Mouse (Mus musculus): ENCODE measurements at regions not wholly inside any gene's neighbourhood (a gene's known extent, or its start where the extent isn't known, plus 50 kb on each side); places are given as distances from the start of the nearest gene placed in this dataset.

DNA sequence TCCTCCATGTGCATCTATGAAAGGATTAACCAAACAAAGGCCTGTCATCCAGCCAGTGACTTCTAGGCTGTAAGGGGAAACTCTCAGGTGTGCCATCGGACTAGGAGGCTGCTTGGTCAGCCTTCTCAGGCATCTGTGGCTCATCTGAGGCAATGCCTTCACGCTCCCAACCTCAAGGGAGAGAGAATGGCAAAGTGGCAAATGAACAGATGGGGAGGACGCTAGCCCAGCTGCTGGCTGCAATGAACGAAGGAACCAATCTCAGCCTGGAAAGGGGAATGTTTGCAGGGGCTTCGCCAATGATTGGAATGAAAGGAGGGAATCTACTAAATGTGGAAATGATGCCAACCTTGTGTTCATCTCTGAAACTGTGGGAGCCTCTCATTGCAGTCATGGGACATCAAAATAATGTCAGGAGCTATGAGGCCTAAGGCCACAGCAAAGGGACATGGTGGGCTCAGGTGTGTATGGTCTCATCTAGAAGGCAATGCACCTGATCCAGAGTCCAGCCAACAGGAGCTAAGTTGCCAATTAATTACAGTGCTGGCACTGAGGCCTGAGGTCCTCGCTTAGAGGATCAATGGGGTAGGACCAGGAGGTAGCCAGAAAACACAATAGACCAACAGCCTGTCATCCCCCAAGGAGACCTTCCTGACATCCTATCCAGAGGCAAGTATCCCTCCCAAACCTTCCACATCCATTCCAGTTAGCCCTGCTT lies 108.9 kb upstream of the Ptprt start:
- no peak for ATAC-seq (ENCODE audit: low read depth)
- H3K4me3 ChIP-seq (ENCODE audit: low read depth, low read length), result no peak overlapping the region
- H3K9me3 ChIP-seq (ENCODE audit: control insufficient read depth, low read length), result no peaks in the 10 kb centered on the region
- no peaks in the 10 kb centered on the region for H3K27me3 ChIP-seq (ENCODE audit: control insufficient read depth, insufficient read depth, low read length)
- no peaks in the 10 kb centered on the region for H3K36me3 ChIP-seq (ENCODE audit: control insufficient read depth, insufficient read depth, low read length)
- 74% methylated on average over 6 of the region's 6 CpGs for WGBS
- H3K4me1 ChIP-seq (ENCODE audit: control insufficient read depth, insufficient read depth, low read length), result no peaks in the 10 kb centered on the region
- no peak overlapping the region for H3K27ac ChIP-seq (ENCODE audit: low read depth, low read length)
- H3K4me2 ChIP-seq (ENCODE audit: low read depth, low read length), result no peak overlapping the region
- H3K9ac ChIP-seq (replicated peaks; ENCODE audit: low read depth, low read length), result no peak overlapping the region

DNA sequence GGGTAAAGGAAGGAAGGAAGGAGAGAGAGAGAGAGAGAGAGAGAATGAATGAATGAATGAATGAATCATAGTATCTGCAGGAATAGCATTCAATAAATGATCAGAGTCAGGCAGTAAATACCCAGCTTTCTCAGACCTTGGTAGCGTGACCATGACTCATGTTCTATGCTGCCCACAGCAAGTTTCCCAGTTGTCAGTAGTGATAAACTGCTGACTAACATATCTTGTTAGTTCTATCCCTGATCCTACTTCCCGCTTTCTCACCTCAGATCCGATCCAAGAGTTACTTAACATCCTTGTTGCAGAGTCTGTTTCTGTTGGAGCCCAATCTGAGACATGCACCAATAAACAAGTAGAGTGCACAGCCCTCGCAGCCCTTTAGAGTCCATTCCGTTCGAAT lies 103.1 kb upstream of the Ptprt start:
- H3K4me3 ChIP-seq (ENCODE audit: low read depth, low read length), result no peak overlapping the region
- 90% methylated on average over 6 of the region's 6 CpGs for WGBS
- no peak overlapping the region for H3K27ac ChIP-seq (ENCODE audit: low read depth, low read length)
- no peak overlapping the region for H3K9ac ChIP-seq (replicated peaks; ENCODE audit: low read depth, low read length)
- no peak for ATAC-seq (ENCODE audit: low read depth)
- H3K27me3 ChIP-seq (ENCODE audit: control insufficient read depth, insufficient read depth, low read length), result no peaks in the 10 kb centered on the region
- H3K36me3 ChIP-seq (ENCODE audit: control insufficient read depth, insufficient read depth, low read length), result no peaks in the 10 kb centered on the region
- no peak overlapping the region for H3K4me2 ChIP-seq (ENCODE audit: low read depth, low read length)
- H3K4me1 ChIP-seq (ENCODE audit: control insufficient read depth, insufficient read depth, low read length), result no peaks in the 10 kb centered on the region
- H3K9me3 ChIP-seq (ENCODE audit: control insufficient read depth, low read length), result no peaks in the 10 kb centered on the region

DNA sequence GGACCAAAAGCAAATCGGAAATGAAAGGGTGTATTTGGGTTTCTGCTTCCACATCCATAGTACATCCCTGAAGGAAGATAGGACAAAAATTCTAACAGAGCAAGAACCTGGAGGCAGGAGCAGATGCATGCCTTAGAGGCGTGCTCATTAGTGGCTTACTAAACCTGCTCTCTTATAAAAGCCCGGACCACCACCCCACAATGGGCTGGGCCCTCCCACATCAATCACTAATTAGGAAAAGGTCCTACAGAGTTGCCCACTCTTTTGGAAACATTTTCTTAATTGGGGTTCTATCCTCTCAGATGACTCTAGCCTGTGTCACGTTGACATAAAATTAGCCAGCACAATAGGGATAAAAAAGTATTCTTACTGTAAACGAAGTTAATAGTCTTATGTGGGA lies 79.6 kb upstream of the Ptprt start:
- Histone ChIP-seq H3K4me1 (ENCODE audit: control insufficient read depth, insufficient read depth, low read length) (no peaks in the 10 kb centered on the region), H3K9ac (replicated peaks; ENCODE audit: low read depth, low read length) (no peak overlapping the region), H3K9me3 (ENCODE audit: control insufficient read depth, low read length) (no peaks in the 10 kb centered on the region), H3K4me2 (ENCODE audit: low read depth, low read length) (no peak overlapping the region), H3K36me3 (ENCODE audit: control insufficient read depth, insufficient read depth, low read length) (no peaks in the 10 kb centered on the region), H3K27ac (ENCODE audit: low read depth, low read length) (no peak overlapping the region), H3K27me3 (ENCODE audit: control insufficient read depth, insufficient read depth, low read length) (no peaks in the 10 kb centered on the region), H3K4me3 (ENCODE audit: low read depth, low read length) (no peak overlapping the region)
- no peak for ATAC-seq (ENCODE audit: low read depth)
- WGBS, result 77% methylated on average over 5 of the region's 5 CpGs

DNA sequence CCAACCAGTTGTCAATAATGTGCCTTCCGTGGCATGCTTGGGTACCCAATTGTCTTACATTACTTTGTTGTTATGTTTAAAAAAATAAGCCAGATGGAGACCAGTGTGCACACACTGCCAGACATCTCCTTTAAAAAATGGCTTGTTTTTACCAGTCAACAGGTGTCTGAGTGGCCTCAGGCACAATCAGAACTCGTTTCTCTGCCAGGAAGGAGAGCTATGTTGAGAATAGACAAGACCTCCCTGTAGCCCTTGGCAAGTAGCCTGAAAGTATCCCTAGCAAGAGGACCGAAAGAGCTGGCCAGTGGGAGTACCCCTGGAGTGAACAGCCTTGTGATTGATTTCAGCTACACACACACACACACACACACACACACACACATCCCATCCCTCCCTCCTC lies 74.8 kb upstream of the Ptprt start:
- 60% methylated on average over 3 of the region's 3 CpGs for WGBS
- no peak for ATAC-seq (ENCODE audit: low read depth)
- no peak overlapping the region for H3K4me3 ChIP-seq (ENCODE audit: low read depth, low read length)

DNA sequence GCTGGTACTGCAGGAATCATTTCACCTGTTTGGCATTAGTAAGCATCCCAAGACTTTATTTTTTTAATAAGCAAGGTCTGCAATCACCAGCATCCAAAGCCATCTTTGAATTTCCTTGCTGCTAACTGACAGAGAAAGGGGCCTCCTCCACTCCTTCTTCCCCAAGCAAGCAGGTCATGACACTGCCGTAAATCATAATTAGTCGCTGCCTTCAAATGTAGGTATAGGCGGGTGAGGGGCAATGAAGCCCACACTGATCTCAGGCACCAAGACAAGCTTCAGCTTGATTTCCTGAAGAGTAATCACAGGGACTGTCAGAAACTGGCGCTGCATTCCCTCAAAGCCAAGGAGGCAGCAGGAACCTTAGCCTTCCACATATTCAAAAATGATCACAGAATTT lies 73.3 kb upstream of the Ptprt start:
- ATAC-seq (ENCODE audit: low read depth), result no peak
- no peak overlapping the region for H3K4me3 ChIP-seq (ENCODE audit: low read depth, low read length)
- no peak overlapping the region for H3K27ac ChIP-seq (ENCODE audit: low read depth, low read length)
- no peaks in the 10 kb centered on the region for H3K36me3 ChIP-seq (ENCODE audit: control insufficient read depth, insufficient read depth, low read length)
- 80% methylated on average over 4 of the region's 4 CpGs for WGBS
- H3K9ac ChIP-seq (replicated peaks; ENCODE audit: low read depth, low read length), result no peak overlapping the region
- no peaks in the 10 kb centered on the region for H3K4me1 ChIP-seq (ENCODE audit: control insufficient read depth, insufficient read depth, low read length)
- H3K4me2 ChIP-seq (ENCODE audit: low read depth, low read length), result no peak overlapping the region
- H3K9me3 ChIP-seq (ENCODE audit: control insufficient read depth, low read length), result no peaks in the 10 kb centered on the region
- no peaks in the 10 kb centered on the region for H3K27me3 ChIP-seq (ENCODE audit: control insufficient read depth, insufficient read depth, low read length)

More for the DNA sequence above, 74.8 kb upstream of the Ptprt start:
- H3K36me3 ChIP-seq (ENCODE audit: control insufficient read depth, insufficient read depth, low read length), result no peaks in the 10 kb centered on the region
- no peaks in the 10 kb centered on the region for H3K9me3 ChIP-seq (ENCODE audit: control insufficient read depth, low read length)
- no peak overlapping the region for H3K27ac ChIP-seq (ENCODE audit: low read depth, low read length)
- no peak overlapping the region for H3K4me2 ChIP-seq (ENCODE audit: low read depth, low read length)
- no peak overlapping the region for H3K9ac ChIP-seq (replicated peaks; ENCODE audit: low read depth, low read length)
- no peaks in the 10 kb centered on the region for H3K4me1 ChIP-seq (ENCODE audit: control insufficient read depth, insufficient read depth, low read length)
- no peaks in the 10 kb centered on the region for H3K27me3 ChIP-seq (ENCODE audit: control insufficient read depth, insufficient read depth, low read length)

DNA sequence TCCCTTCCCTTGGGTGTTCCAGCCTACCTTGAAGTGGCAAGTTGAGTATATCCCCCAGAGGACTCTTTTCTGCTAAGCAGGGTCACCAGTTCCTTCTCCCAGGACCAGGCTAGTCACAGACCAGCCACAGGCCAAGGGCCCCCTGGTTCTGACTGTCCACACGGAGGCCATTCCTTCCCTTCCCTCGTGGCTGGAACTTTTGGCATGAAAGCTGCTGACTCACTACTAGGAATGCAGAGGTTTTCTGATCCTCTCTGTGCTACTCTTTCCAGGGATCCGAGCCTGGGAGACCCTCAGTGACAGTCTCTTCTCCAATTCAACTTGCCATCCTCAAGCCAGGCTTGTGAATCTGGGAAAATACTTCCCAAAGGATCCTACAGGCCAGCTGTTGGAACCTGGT lies 59.1 kb upstream of the Ptprt start:
- Histone ChIP-seq H3K9me3 (ENCODE audit: control insufficient read depth, low read length) (no peaks in the 10 kb centered on the region), H3K9ac (replicated peaks; ENCODE audit: low read depth, low read length) (no peak overlapping the region), H3K27ac (ENCODE audit: low read depth, low read length) (no peak overlapping the region), H3K4me2 (ENCODE audit: low read depth, low read length) (no peak overlapping the region), H3K4me3 (ENCODE audit: low read depth, low read length) (no peak overlapping the region), H3K4me1 (ENCODE audit: control insufficient read depth, insufficient read depth, low read length) (no peaks in the 10 kb centered on the region), H3K36me3 (ENCODE audit: control insufficient read depth, insufficient read depth, low read length) (no peaks in the 10 kb centered on the region), H3K27me3 (ENCODE audit: control insufficient read depth, insufficient read depth, low read length) (no peaks in the 10 kb centered on the region)
- WGBS, result 66% methylated on average over 3 of the region's 3 CpGs
- no peak for ATAC-seq (ENCODE audit: low read depth)

DNA sequence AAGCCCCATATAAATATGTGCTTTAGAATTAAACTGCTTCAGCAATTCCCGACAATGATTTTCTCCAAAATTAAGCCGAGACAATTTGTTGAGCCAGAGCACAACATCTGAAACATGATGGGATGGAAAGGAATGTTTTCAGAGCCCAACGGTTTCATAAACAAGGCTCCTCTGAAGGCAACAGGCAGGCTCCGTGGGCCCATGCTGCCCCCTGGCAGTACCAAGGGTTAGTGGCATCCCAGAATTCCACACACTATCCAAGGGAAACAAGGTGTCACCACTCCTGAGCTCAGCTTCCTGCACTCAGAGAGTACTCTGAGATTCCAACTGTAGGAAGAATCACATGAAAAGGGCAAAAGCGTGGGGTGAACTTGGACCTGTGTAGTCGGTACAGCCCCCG lies 57.5 kb upstream of the Ptprt start:
- no peaks in the 10 kb centered on the region for H3K9me3 ChIP-seq (ENCODE audit: control insufficient read depth, low read length)
- no peak overlapping the region for H3K4me3 ChIP-seq (ENCODE audit: low read depth, low read length)
- H3K27me3 ChIP-seq (ENCODE audit: control insufficient read depth, insufficient read depth, low read length), result no peaks in the 10 kb centered on the region
- 76% methylated on average over 7 of the region's 7 CpGs for WGBS
- H3K27ac ChIP-seq (ENCODE audit: low read depth, low read length), result no peak overlapping the region
- H3K9ac ChIP-seq (replicated peaks; ENCODE audit: low read depth, low read length), result no peak overlapping the region
- H3K4me2 ChIP-seq (ENCODE audit: low read depth, low read length), result no peak overlapping the region
- H3K4me1 ChIP-seq (ENCODE audit: control insufficient read depth, insufficient read depth, low read length), result no peaks in the 10 kb centered on the region
- ATAC-seq (ENCODE audit: low read depth), result no peak
- no peaks in the 10 kb centered on the region for H3K36me3 ChIP-seq (ENCODE audit: control insufficient read depth, insufficient read depth, low read length)

DNA sequence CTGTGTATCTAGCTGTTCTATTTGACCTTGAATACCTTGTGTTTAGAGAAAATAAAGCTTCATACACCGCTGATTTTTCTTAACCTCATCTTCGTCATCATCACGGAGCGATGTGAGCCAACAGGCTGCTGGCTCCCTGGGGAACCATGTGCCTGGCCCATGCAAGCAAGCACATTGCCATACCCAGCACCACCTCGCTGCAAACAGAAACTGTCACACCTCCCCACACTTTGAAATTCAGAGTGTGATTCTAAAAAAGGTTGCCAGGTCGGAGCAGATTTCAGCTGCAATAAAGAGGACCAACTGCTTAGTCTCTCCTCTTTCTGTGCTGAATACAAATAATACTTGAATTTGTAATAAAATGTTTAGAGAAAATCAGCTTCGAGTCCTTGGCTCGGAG lies 54.0 kb upstream of the Ptprt start:
- H3K27ac ChIP-seq (ENCODE audit: low read depth, low read length), result no peak overlapping the region
- no peak for ATAC-seq (ENCODE audit: low read depth)
- 80% methylated on average over 8 of the region's 8 CpGs for WGBS
- no peaks in the 10 kb centered on the region for H3K4me1 ChIP-seq (ENCODE audit: control insufficient read depth, insufficient read depth, low read length)
- no peak overlapping the region for H3K9ac ChIP-seq (replicated peaks; ENCODE audit: low read depth, low read length)
- no peaks in the 10 kb centered on the region for H3K9me3 ChIP-seq (ENCODE audit: control insufficient read depth, low read length)
- H3K4me3 ChIP-seq (ENCODE audit: low read depth, low read length), result no peak overlapping the region
- H3K4me2 ChIP-seq (ENCODE audit: low read depth, low read length), result no peak overlapping the region
- no peaks in the 10 kb centered on the region for H3K27me3 ChIP-seq (ENCODE audit: control insufficient read depth, insufficient read depth, low read length)
- no peaks in the 10 kb centered on the region for H3K36me3 ChIP-seq (ENCODE audit: control insufficient read depth, insufficient read depth, low read length)

DNA sequence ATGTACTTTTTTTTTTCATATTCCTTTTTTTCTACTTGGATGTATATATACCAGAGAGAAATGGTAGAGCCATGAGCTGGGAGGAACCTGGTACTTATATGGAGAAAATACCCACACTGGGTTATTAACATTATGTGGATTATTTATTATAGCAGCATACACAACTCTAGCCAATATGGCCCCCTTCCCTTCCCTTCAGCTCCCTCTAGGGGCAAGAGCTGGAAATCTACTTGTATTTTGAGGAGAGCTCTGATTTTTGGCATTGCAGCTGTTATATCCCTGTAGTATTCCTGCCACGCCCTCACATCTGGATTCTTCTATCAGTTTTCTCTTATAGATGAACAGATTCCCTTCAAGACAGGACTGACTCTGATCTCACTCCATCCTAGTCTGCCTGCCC lies 52.0 kb upstream of the Ptprt start:
- WGBS, result 77% methylated on average over 1 of the region's 1 CpGs
- no peak for ATAC-seq (ENCODE audit: low read depth)
- no peak overlapping the region for H3K4me3 ChIP-seq (ENCODE audit: low read depth, low read length)
- H3K4me1 ChIP-seq (ENCODE audit: control insufficient read depth, insufficient read depth, low read length), result no peaks in the 10 kb centered on the region
- H3K9ac ChIP-seq (replicated peaks; ENCODE audit: low read depth, low read length), result no peak overlapping the region
- no peaks in the 10 kb centered on the region for H3K9me3 ChIP-seq (ENCODE audit: control insufficient read depth, low read length)
- H3K36me3 ChIP-seq (ENCODE audit: control insufficient read depth, insufficient read depth, low read length), result no peaks in the 10 kb centered on the region
- H3K4me2 ChIP-seq (ENCODE audit: low read depth, low read length), result no peak overlapping the region
- no peak overlapping the region for H3K27ac ChIP-seq (ENCODE audit: low read depth, low read length)
- H3K27me3 ChIP-seq (ENCODE audit: control insufficient read depth, insufficient read depth, low read length), result no peaks in the 10 kb centered on the region

Data from neural tube, embryonic 14.5 days (tissue).